Mouse (Mus musculus) spleen, adult 2 months (tissue): ENCODE measurements around the gene Dnmt1.

Experiments used
- CTCF ChIP-seq: fragments of 200-500 bp; IDR thresholded peaks from 2 replicates; pipeline ENCODE4 v1.5.1; 2011; ENCODE audit warnings: mild to moderate bottlenecking, inconsistent platforms; ENCODE audit not compliant: insufficient read depth, insufficient read length, insufficient replicate concordance; ENCODE audit errors: extremely low read depth
- POLR2A ChIP-seq: fragments of 200-500 bp; IDR thresholded peaks from 2 replicates; pipeline ENCODE4 v1.6.1; 2011; ENCODE audit warnings: low read depth, low read length, inconsistent platforms

GRCm38 (mm10) chr9:20891339-20892103, 68.2 kb downstream of the Dnmt1 start:
- TF ChIP-seq POLR2A (no peak), CTCF (no peak)
